Mouse (Mus musculus) limb, embryonic 14.5 days (tissue): ENCODE data around the gene Fut8. TPM values are rescaled to one million over a fixed set of nuclear protein-coding genes. Genes with fewer than 3 reads are reported as not detected.
"Not testable (repeated sequence)": the region's sequence is repeated elsewhere in the genome, so short reads cannot be mapped to it uniquely, and the experiment has no call there.

Experiments used
- ATAC-seq: fragments of 200-750 bp; cut with Nextera tagmentation; 2 replicates; pipeline ENCODE4 v1.8.0; 2017; ENCODE audit warnings: low read depth, moderate number of reproducible peaks, moderate TSS enrichment; ENCODE audit not compliant: low FRiP score
- DNase-seq: peaks from one replicate; pipeline ENCODE4 v3.0.0-alpha.2; 2015; ENCODE audit warnings: low spot score
- H3K27ac ChIP-seq: fragments of 300-500 bp; sonication (generic); replicated peaks from 2 replicates; pipeline ENCODE4 v1.5.1; 2014; ENCODE audit warnings: low read depth, mild to moderate bottlenecking, low read length, moderate library complexity, mixed read lengths
- H3K27me3 ChIP-seq: fragments of 300-500 bp; sonication (generic); 2 replicates; pipeline ENCODE4 v1.6.1; 2014; ENCODE audit warnings: low read length, mixed read lengths; ENCODE audit not compliant: control insufficient read depth, insufficient read depth
- H3K36me3 ChIP-seq: fragments of 300-500 bp; sonication (generic); 2 replicates; pipeline ENCODE4 v1.6.1; 2014; ENCODE audit warnings: mild to moderate bottlenecking, low read length, moderate library complexity, mixed read lengths; ENCODE audit not compliant: control insufficient read depth, insufficient read depth
- H3K4me1 ChIP-seq: fragments of 300-500 bp; sonication (generic); 2 replicates; pipeline ENCODE4 v1.6.1; 2014; ENCODE audit warnings: antibody characterized with exemption, low read length, mixed read lengths; ENCODE audit not compliant: control insufficient read depth, insufficient read depth
- H3K4me2 ChIP-seq: fragments of 300-500 bp; sonication (generic); replicated peaks from 2 replicates; pipeline ENCODE4 v1.6.1; 2014; ENCODE audit warnings: low read depth, mild to moderate bottlenecking, low read length, moderate library complexity; ENCODE audit not compliant: severe bottlenecking
- H3K4me3 ChIP-seq: fragments of 300-500 bp; sonication (generic); replicated peaks from 2 replicates; pipeline ENCODE4 v1.5.1; 2014; ENCODE audit warnings: low read length
- H3K9ac ChIP-seq: fragments of 300-500 bp; sonication (generic); 2 replicates; pipeline ENCODE4 v1.6.1; 2014; ENCODE audit warnings: mild to moderate bottlenecking, low read depth, low read length, moderate library complexity; ENCODE audit not compliant: severe bottlenecking
- H3K9me3 ChIP-seq: fragments of 300-500 bp; sonication (generic); 2 replicates; pipeline ENCODE4 v1.6.1; 2016; ENCODE audit warnings: low read length; ENCODE audit not compliant: control insufficient read depth
- POLR2A ChIP-seq: fragments of 200-500 bp; IDR thresholded peaks from 2 replicates; pipeline ENCODE4 v1.8.0; 2012; ENCODE audit warnings: inconsistent platforms, mild to moderate bottlenecking, moderate library complexity, borderline replicate concordance; ENCODE audit not compliant: insufficient read depth, insufficient read length; ENCODE audit errors: extremely low read depth
- WGBS: fragments of 180-500 bp; shearing (Covaris S2); extraction: QIAGEN DNeasy Blood & Tissue Kit; methylation state at CpG from one replicate; pipeline ENCODE4 v1.1.7; 2014; 5-methylcytosine and 5-hydroxymethylcytosine counted together
- polyA plus RNA-seq, 2 experiments: library from polyadenylated mRNA; depleted of rRNA in 1 of 2; stranded (reverse) in 1 of 2; unstranded in 1 of 2; fragments of >200 nt; fragmentation: Nextera tagmentation in 1 of 2; extraction: Ambion mirVana in 1 of 2; gene quantifications; 2 replicates each; pipeline versions ENCODE4 v1.2.1 to v1.2.3; 2012 to 2014

Fut8 gene
- polyA plus RNA-seq, 2 experiments = 14.0 to 27.8 TPM

DNA sequence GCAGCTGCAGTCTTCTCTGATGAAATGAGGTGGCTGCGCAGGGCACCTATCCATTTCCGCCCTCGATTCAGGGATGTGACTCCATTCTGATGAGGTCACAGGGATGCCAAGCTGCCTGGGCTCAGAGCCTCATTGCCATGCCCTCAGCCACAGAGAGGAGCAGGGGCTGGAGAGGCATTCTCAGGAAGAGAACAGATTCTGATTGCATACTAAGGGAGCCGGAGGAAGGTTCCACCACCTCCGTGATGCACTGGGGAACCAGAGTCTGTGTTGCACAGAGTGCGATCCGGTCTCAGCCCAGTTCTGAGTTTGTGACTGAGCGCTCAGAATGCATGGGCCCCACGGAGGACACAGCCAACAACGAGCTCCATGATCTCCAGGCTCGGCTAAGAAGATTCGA, 279.8 kb downstream of the Fut8 start:
- Histone ChIP-seq H3K27ac (no peak overlapping the region), H3K4me3 (no peak overlapping the region), H3K9me3 (no peaks in the 10 kb centered on the region), H3K4me2 (no peak overlapping the region), H3K36me3 (no peaks in the 10 kb centered on the region), H3K9ac (no peak overlapping the region), H3K4me1 (peaks cover 8% of the 10 kb centered on the region), H3K27me3 (no peaks in the 10 kb centered on the region)
- DNase-seq (no peak), ATAC-seq (no peak)
- TF ChIP-seq POLR2A = no peak
- WGBS = 57% methylated on average over 12 of the region's 12 CpGs

DNA sequence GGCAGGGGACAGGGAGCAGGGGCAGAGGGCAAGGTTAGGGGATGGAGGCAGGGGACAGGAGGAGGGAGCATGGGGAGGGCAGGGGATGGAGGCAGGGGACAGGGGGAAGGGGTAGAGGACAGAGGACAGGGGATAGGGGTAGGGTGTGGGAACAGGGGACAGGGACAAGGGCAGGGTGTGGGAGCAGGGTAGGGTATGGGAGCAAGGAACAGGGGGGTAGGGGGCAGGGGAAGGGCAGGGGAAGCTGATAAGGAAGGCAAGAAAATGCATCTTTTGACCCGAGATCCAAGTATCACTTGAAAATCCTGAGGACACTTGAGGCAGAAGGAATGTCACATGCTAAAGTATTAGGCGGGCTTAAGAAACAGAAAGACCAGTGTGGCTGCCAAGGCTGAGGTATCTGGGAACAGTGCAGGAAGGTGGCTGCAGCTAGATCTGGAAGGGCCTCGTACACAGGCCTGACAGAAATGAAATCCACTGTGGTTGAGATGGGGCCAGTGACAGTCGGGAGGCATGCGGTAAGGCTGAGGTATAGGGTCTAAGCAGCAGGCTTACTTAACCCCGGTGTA, 281.7 kb downstream of the Fut8 start:
- no peak overlapping the region for H3K4me3 ChIP-seq
- H3K27ac ChIP-seq = no peak overlapping the region
- WGBS = 58% methylated on average over 6 of the region's 6 CpGs
- H3K9me3 ChIP-seq = no peaks in the 10 kb centered on the region
- H3K4me2 ChIP-seq = no peak overlapping the region
- H3K4me1 ChIP-seq = peaks cover 8% of the 10 kb centered on the region
- no peak for DNase-seq
- H3K9ac ChIP-seq = no peak overlapping the region
- H3K36me3 ChIP-seq = no peaks in the 10 kb centered on the region
- no peak for TF ChIP-seq POLR2A
- ATAC-seq = no peak; the same call in 1 of the 2 replicates
- no peaks in the 10 kb centered on the region for H3K27me3 ChIP-seq

DNA sequence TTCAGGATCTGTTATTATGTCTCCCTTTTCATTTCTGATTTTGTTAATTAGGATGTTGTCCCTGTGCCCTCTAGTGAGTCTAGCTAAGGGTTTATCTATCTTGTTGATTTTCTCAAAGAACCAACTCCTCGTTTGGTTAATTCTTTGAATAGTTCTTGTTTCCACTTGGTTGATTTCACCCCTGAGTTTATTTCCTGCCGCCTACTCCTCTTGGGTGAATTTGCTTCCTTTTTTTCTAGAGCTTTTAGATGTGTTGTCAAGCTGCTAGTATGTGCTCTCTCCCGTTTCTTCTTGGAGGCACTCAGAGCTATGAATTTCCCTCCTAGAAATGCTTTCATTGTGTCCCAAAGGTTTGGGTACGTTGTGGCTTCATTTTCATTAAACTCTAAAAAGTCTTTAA, 286.1 kb downstream of the Fut8 start:
- not testable (repeated sequence) for H3K4me3 ChIP-seq, H3K36me3 ChIP-seq, H3K27me3 ChIP-seq, H3K4me1 ChIP-seq, H3K4me2 ChIP-seq, H3K9ac ChIP-seq, H3K27ac ChIP-seq, H3K9me3 ChIP-seq, DNase-seq, ATAC-seq
- 88% methylated on average over 2 of the region's 4 CpGs for WGBS
